Mouse (Mus musculus) T-helper 17 cell (primary cell): ENCODE data around the gene Fam192a.

Experiments used
- in situ Hi-C, 2 experiments: fragments of 300-600 bp; cut with MboI, MseI; formaldehyde crosslinking; loops; 1 replicate in 1 of 2; 2 replicates in 1 of 2; pipeline ENCODE4 v1.15.1; 2025; ENCODE audit warnings: high pct_unique_total_duplicates in 2 of 2

Fam192a gene

DNA sequence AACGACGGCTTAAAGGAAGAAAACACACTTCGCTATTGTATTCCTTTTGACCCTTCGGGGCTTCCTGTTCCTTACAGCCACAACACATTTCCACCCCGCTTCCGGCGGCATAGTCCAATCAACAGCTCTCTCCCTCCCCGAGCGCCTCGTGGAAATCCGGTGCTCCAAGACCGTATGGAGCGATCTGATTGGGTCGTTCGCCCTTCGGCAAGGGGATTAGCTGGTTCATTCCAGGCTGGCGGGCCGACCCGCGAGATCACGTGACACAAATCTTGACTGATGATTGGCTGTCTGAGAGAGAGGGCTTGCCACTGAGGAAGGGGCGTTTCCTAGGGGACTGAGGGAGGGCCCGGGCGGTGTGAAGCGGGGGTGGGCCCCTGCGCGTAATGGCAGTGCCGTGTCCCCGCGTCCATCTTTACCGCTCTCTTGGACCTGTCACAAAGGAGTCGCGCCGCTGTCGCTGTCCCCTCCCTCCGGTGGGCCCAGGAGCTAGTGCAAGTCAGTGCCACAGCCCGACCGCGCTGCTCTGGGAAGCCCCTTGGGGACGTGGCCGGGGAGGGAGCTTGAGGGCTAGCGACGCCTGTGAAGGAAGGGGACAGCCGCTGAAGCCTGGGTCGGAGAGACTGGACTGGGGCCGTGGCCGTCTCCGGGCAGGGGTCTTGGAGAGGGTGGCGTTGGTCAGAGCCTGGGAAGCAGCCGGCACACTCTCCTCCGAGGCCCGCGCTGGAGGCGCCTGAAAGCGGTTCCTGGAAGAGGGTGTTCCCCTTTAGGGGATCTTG, at the start of gene Fam192a, which contains the start of gene Rspry1:
Fam192a (minus strand) TSS at position 391 of the 779 bp plus-strand sequence.
Rspry1 (plus strand) TSS at position 331 of the 779 bp plus-strand sequence.
- in situ Hi-C loops: no loop called here

DNA sequence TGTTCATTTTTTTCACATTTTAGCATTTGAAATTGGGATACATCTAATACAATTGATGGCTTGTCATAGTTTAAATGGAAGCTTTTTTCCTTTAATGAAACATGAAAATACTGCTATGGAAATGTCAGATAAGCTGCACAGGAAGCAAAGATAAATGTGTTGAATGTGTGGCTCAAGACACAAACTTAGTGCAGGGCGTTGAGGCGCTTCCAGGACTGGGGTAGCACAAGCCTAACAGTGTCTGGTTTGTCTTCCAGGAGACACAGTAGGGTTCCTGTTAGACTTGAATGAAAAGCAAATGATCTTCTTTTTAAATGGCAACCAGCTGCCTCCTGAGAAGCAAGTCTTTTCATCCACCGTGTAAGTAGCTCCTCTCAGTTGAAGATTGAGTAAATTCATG, 47.7 kb upstream of the Fam192a start:
- in situ Hi-C loops: no loop called here

DNA sequence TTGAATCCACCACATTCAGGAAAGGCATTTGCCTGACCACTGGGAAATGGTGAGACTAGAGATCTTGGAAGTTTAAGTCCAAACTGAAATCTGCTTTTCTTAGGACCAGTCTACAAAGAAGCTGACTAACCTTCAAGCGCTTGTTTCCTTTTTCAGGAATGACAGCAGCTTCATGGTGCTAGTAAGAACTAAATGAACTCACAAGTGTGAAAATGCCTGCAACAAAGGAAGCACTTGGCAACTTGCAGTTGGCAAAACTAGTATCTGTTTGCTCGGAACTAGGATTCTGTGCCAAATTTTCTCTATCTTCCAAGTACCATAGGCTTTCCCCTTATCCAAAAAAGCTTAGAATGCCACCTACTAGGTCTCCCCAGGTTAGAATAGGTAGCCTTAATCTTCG, 44.4 kb upstream of the Fam192a start:
- in situ Hi-C loops: no loop called here

DNA sequence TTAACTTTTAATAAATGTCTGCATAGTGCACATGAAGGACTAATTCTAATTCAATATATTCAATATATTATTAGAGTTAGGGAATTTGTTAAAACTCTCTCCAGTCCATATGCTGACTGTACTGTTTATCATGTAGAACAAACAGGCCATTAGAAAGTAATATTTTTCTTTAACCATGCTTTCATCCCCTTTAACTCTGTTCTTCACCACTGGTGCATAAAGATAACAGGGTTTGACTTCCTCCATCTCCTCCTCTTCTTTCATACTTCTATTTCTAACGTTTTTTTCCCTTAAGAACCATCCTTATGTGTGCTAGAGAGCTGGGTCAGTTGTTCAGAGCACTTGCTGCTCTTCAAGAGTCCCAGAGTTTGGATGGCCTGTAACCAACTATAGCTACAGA, 43.4 kb upstream of the Fam192a start:
- in situ Hi-C loops: no loop called here

DNA sequence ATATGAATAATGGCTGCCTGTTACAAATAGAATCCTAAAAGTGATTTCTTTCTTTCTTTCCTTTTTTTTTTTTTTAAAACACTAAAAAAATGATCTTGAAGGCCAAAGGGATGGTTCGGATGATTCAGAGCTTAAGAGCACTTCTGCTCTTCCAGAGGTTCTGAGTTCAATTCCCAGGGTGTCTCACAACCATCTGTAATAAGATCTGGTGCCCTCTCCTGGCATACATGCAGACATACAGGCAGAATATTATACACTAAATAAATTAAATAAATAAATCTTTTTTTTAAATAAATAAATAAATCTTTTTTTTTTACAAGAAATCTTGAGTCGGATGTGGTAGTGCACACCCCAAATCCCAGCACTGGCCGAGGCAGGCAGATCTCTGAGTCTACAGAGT, 40.1 kb upstream of the Fam192a start:
- in situ Hi-C loops: no loop called here

DNA sequence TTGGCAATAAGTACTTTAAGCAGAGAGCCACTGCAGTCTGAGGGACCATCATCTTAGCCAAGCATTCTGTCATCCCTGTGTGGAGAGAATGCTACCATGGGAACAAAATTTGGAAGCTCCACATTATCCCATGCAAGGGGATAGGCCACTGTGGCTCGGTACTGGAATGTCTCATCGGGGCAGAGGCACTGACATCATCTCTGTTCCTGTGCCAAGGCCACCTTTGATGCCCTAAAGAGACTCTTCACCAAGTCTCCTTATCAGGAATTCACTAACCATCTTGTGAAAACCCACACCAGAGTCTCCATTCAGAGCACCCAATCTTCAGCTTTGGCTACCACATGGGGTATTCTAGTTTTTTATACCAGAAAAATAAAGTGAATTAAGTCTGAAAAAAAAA, 39.4 kb upstream of the Fam192a start:
- in situ Hi-C loops: no loop called here

DNA sequence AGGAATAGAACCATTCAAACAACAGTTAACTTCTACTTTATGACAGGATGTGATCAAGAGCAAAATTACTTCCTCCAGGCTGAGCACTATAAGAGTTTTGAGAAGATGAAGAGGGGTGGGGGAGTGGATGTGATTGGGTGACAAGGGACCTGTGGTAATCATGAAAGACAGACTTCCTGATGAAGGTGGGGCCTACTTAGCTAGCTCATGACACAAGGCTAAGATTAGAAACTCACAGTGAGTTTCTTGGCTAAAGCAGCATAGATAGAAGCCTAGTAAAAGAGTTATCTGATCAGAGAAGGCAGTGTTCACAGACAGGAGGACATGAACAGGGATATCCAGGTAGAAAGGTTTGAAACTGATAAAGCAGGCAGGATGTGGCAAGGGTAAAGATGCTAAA, 32.4 kb upstream of the Fam192a start:
- in situ Hi-C loops: no loop called here

DNA sequence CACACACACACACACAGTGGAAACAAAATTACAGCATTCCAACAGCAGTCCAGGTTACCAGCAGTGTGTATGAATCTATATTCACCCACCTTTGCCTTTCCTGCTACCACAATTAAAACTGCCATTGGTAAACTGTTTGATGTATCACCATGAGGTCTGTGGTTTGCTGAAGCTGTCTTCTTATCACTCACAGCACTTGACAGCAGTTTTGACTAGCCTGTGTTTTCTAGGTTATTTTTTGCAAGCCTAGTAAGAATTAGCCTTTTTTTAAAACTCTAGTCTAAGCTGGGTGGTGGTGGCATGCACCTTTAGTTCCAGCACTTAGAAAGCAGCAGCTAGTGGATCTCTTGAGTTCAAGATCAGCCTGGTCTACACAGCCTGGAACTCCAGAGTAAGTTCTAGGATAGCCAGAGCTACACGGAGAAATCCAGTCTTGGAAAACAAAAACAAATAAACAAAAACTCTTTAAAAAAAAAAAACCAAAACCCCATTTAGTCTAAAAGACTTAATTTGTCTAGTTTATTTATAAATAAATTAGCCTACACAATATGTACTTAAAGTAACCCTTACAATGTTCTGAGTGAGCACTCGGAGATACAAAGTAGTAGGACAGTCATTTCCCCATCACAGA, 31.9 kb upstream of the Fam192a start:
- in situ Hi-C loops: no loop called here

DNA sequence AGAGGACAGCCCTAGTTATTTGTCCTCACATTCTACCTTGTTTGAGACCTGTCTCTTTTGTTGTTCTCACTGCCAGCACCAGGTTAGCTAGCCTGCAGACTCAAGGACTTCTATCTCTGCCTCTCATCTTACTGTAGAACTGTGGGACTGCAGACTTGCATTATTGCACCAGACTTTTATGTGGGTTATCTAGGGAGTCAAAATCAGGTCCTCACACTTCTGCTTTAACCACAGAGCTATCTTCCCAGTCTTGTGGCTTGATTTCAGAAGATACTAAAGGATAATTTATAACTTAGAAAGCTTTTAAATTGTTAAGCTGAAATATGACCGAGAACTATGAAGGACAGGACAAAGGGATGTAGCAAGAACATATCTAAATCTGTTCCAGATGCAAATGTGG, 23.1 kb upstream of the Fam192a start:
- in situ Hi-C loops: no loop called here

DNA sequence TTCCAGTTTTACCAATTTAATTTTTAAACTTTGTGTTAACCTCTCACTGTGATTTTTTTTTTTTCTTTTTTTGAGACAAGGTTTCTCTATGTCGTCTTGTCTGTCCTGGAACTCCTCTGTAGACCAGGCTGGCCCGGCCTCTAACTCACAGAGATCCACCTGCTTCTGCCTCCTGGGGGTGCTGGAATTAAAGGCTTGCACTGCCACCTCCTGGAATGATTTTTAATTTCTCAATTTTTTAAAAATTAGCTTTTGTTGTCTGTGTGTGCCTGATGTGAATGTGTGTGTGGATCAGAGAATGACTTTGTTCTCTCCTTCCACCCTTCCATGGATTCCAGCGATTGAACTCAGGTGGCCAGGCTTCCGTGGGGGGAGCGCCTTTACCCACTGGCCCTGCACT, 5.3 kb upstream of the Fam192a start:
- in situ Hi-C loops: loop anchor here in 1 of 2 experiments (5.0 kb wide), 1 partner anchor 95 kb away; no protein-coding TSS in a partner anchor

DNA sequence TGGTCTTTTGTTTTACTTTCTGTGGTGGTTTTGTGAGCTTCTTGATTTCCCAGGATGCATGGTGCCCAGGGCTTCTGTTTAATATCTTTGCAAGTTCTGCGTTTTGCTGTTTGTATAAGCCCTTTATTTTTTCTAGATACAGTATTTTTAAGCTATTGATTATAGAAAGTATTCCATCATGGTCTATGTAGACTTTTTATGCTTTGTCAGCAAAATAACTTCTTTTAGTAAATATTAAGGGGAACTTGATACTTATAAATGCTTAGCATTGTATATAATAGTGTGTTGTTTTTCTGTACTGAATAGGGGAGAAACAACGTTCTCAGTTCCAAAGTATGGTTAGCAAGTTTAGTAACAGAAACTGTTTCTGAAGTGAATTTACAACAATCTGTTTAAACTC, 2.2 kb upstream of the Fam192a start:
- in situ Hi-C loops: no loop called here

DNA sequence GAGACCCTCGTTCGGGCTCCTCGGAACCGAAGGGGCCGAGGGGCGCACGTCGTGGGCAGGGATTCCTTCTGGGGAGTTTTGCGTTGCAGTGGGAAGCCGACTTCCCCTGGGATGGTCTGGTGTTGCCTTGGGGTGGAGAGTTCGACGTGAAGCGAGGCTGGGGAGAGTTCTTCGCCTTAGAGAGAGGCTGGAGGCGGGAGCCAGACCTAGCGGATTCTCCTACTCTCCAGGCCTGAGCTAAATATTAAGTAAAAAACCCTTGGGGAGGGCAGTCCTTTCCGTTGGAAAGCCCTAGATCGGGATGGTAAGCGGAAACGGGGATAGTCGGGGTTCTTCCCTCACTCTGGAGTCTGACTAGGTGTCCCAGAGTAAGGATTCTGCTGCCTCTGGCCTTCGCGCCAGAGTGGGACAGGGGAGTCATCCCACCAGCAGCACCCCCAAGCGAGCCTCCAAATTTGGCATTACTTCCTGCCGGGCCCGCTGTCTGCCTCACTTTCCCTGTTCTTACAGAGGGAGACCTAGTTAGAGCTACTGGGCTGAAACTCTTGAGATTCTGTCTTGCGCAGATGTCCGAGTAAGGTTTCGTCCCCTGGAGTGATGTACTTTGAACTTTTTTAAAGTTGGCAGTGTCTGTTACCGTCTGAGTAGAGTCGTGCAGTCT, 804 bp upstream of the Fam192a start:
- in situ Hi-C loops: no loop called here

DNA sequence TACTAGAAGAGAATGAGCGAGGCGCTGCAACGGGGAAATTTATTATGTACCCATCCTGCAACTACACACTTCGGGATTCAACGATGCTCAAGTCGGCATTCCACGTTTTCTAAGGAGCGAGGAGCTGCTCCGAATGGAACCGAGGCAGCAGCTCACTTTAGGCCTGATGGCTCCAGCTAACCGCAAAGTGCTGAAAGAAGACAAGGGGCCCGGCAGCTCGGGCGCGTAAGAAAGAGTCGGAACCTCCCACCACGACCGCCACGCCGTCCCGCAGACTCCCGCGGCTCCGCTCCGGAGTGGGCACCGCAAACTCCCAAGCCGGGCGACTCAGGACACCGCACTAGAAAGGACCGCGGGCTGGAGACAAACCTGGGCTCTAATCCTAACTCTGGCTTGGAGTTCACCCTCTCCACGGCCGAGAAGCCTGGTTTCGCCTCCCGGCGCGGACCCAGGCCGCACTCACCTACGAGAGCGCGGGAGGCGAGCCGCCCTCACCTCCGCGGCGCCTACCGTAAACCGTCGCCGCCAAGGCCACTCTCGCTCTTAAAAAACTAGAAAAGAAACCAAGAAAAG, 677 bp downstream of the Fam192a start:
- in situ Hi-C loops: no loop called here

DNA sequence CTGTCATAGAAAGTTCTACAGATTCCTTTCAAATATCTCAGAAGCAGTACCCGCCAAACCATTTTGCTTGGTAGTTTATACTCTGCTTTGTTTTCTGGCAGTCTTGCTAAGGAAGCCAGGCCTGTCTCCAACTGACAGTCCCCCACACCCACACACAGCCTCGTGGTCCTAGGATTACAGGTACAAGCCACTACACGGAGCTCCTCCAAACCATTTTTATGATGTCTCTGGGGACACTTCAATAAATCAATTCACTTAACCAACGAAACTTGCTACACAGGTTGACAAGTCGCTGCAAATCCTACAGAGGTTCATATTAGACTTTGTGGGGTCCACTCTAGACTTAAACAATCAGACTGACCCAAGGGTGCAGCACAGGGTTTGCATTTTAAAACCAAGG, 1.3 kb downstream of the Fam192a start:
- in situ Hi-C loops: no loop called here

DNA sequence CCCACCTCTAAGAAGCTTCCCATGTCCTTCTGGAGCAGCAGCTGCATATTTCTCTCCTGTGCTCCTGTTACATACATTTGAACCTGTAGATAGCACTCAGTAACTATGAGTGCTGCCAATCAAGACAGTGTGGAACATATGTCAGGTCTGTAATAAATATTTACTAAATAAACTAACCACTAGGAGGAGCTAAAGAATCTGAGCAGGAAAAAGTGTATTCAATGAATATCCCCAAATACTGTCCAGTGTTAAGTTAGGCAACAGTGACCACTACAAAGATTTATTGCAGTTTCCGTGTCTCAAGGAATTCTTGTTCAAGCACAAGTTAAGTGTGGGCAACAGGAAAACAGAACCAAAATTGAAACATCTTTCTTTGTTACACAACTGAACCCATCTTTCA, 7.6 kb downstream of the Fam192a start:
- in situ Hi-C loops: no loop called here

DNA sequence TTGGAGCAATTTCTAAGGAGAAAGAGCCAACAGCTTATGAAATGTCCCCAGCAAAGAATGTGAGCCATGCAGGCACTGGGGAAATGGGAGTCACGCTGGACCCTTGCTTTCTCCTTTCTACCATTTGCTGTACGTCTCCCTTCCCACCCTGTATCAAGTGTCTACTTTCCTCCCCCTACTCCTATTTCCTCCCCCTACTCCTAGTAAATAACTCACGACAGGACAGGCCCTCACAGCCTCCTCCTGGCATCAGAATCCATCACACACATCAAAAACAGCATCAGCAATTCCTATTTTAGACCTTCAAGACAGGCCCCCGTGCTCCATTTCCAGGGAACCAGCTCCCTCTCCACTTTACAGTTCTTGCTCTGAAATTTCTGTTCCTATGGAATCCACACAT, 10.1 kb downstream of the Fam192a start:
- in situ Hi-C loops: no loop called here

DNA sequence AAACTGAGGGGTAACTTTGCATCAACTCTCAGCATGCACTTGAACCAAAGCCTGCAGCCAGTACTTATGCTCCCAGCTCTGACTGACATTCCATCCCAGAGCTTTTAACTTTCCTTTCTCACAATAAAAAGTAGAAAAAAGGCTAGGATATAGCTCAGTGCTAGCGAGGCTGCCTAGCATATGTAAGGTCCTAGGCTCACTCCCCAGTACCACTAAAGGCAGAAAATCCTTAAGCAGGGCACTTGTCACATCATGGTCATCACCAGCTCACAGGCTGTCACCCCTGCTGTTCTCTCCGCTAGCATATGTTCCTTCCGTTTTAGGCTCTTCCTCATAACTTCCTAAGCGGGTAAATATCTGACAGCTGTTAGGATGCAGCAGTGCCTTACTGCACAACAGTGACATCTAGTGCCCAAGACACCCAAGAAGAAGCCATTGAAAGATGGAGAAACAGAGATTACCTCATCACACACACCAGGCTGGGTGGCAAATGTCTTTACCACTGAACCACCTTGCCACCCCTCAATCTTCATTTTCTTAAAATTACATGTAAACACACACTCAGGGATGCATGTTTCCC, 17.5 kb downstream of the Fam192a start:
- in situ Hi-C loops: loop anchor here in 1 of 2 experiments (5.0 kb wide), 1 partner anchor 92 kb away; no protein-coding TSS in a partner anchor

DNA sequence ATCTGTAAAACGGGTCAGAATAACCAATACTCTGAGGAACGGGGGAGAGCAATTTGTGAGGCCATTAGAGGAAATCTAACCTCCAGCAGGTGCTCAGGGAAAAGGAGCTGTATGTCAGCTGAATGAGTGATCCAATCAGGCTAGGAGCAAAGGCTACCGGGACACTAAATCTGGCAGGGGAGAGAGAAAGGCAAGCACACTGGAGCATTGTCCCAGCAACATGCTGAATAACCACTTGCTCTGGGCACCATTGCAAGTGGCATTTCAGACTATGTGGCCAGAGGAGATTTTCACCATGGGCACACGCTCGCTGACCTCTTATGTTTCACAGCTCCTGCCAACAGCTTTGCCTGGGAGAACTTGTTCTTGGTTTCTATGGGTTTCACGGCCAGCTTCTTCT, 19.2 kb downstream of the Fam192a start:
- in situ Hi-C loops: loop anchor here in 1 of 2 experiments (5.0 kb wide), 1 partner anchor 90 kb away; no protein-coding TSS in a partner anchor

DNA sequence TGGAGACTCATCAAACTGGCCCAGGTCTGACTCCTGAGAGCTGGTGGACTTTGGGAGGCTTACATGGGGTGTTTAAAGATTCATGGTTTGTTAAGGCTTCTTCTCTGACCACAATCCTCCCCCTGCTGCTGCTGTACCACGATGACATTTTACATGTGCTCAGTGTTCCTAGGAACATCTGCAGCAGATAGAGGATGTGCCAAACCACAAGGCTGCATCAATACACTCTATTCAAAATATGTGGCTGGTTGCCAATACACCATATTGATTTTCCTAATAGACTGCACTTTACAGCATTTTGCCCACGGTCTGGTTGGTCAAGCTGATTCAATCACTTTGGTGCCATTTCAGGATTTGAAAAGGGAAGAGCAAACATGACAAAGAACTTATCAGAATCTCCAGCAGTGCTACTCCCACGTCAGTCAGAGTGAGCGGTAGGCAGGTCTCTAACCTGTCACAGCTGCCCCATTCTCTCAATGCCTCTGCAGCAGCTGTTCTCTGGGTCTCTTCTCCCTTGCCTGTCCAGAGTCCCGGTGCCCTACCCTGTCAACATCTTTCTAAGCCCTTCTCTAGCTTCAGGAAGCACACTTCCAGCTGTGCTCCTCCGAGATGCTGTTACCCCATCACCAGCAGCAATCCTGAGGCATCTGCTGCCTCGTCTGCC, 19.8 kb downstream of the Fam192a start:
- in situ Hi-C loops: loop anchor here in 1 of 2 experiments (5.0 kb wide), 1 partner anchor 90 kb away; no protein-coding TSS in a partner anchor

DNA sequence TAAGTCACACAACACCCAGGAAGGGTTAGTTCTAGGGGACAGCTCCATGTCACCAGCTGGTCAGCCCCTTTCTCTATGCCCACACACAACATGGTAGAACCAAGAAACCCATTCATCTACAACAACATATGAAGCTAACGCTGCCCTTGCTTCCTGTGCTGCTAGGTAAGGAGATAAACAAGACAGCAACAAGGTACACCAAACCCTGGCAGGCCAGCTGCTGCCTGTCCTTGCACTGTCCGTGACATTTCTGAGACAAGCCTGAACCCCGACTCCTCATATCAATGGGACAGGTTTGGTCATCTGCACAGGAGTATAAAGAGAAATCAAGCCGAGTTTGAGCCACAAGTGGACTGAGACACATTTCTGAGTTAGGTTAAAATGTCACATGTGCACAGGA, 26.6 kb downstream of the Fam192a start:
- in situ Hi-C loops: no loop called here
